Mouse (Mus musculus) regulatory T cell (primary cell): ENCODE results near the gene D430042O09Rik.

ENCODE experiments used
- in situ Hi-C: fragments of 300-600 bp; cut with MboI, MseI; formaldehyde crosslinking; loops from one replicate; pipeline ENCODE4 v1.15.1; 2025; ENCODE audit warnings: high pct_unique_total_duplicates

D430042O09Rik gene

GRCm38 (mm10) chr7:125790039-125790438 is 82.4 kb downstream of the D430042O09Rik start:
- in situ Hi-C loops = loop anchor here (5.0 kb wide), 1 partner anchor 57 kb away; no protein-coding TSS in a partner anchor

GRCm38 (mm10) chr7:125806571-125806970 is 98.9 kb downstream of the D430042O09Rik start:
- in situ Hi-C loops = no loop called here

- in situ Hi-C loops = no loop called here
Measured at GRCm38 (mm10) chr7:125808210-125808609, 100.5 kb downstream of the D430042O09Rik start.

GRCm38 (mm10) chr7:125812721-125813120 is 105.0 kb downstream of the D430042O09Rik start:
- in situ Hi-C loops = no loop called here

GRCm38 (mm10) chr7:125815733-125816132 is 108.0 kb downstream of the D430042O09Rik start:
- in situ Hi-C loops = no loop called here

GRCm38 (mm10) chr7:125818301-125818712 is 110.6 kb downstream of the D430042O09Rik start:
- in situ Hi-C loops = no loop called here

- in situ Hi-C loops = no loop called here
Measured at GRCm38 (mm10) chr7:125820233-125820632, 112.5 kb downstream of the D430042O09Rik start.

- in situ Hi-C loops = no loop called here
Measured at GRCm38 (mm10) chr7:125826425-125826824, 118.7 kb downstream of the D430042O09Rik start.

- in situ Hi-C loops = no loop called here
Measured at GRCm38 (mm10) chr7:125826887-125827286, 119.2 kb downstream of the D430042O09Rik start.

GRCm38 (mm10) chr7:125827420-125827819 is 119.7 kb downstream of the D430042O09Rik start:
- in situ Hi-C loops = no loop called here

GRCm38 (mm10) chr7:125828561-125828960 is 120.9 kb downstream of the D430042O09Rik start:
- in situ Hi-C loops = no loop called here

- in situ Hi-C loops = no loop called here
Measured at GRCm38 (mm10) chr7:125829121-125829666, 121.5 kb downstream of the D430042O09Rik start.

GRCm38 (mm10) chr7:125832767-125833166 is 125.1 kb downstream of the D430042O09Rik start:
- in situ Hi-C loops = loop anchor here (10.0 kb wide), 1 partner anchor 962 kb away; the partner anchor contains the start of genes Fam57b and Ppp4c

- in situ Hi-C loops = loop anchor here (10.0 kb wide), 1 partner anchor 961 kb away; the partner anchor contains the start of genes Fam57b and Ppp4c
Measured at GRCm38 (mm10) chr7:125833471-125833870, 125.8 kb downstream of the D430042O09Rik start.

- in situ Hi-C loops = loop anchor here (10.0 kb wide), 1 partner anchor 957 kb away; the partner anchor contains the start of genes Fam57b and Ppp4c
Measured at GRCm38 (mm10) chr7:125838078-125838742, 130.5 kb downstream of the D430042O09Rik start.

- in situ Hi-C loops = loop anchor here (5.0 kb wide), 1 partner anchor 53 kb away; no protein-coding TSS in a partner anchor
Measured at GRCm38 (mm10) chr7:125845611-125846010, 137.9 kb downstream of the D430042O09Rik start.

GRCm38 (mm10) chr7:125846866-125847527 is 139.3 kb downstream of the D430042O09Rik start:
- in situ Hi-C loops = loop anchor here (5.0 kb wide), 1 partner anchor 55 kb away; no protein-coding TSS in a partner anchor

GRCm38 (mm10) chr7:125847528-125847866 is 139.8 kb downstream of the D430042O09Rik start:
- in situ Hi-C loops = loop anchor here (5.0 kb wide), 1 partner anchor 55 kb away; no protein-coding TSS in a partner anchor

- in situ Hi-C loops = no loop called here
Measured at GRCm38 (mm10) chr7:125859564-125859963, 151.9 kb downstream of the D430042O09Rik start.

GRCm38 (mm10) chr7:125860421-125860820 is 152.7 kb downstream of the D430042O09Rik start:
- in situ Hi-C loops = no loop called here

GRCm38 (mm10) chr7:125864026-125864425 is 156.3 kb downstream of the D430042O09Rik start:
- in situ Hi-C loops = no loop called here

- in situ Hi-C loops = no loop called here
Measured at GRCm38 (mm10) chr7:125865234-125865633, 157.5 kb downstream of the D430042O09Rik start.
